Mouse (Mus musculus) left cerebral cortex, postnatal 10 days (tissue): ENCODE results near the gene Usp38. TPM values are rescaled to one million over a fixed set of nuclear protein-coding genes. Genes with fewer than 3 reads are reported as not detected.

Source experiments
- DNase-seq, 2 experiments: peaks; one replicate each; pipeline ENCODE4 v3.0.0; 2021 to 2022; ENCODE audit warnings: low spot score in 2 of 2, mixed read lengths in 1 of 2; ENCODE audit errors: extremely low spot score in 1 of 2
- intact Hi-C: fragments of 180-260 bp; cut with DNase I; formaldehyde crosslinking; loops from one replicate; pipeline ENCODE4 v1.15.1; 2025
- total RNA-seq, 2 experiments: library from RNA; stranded (reverse); gene quantifications; 2 replicates each; pipeline ENCODE4 v1.2.3; 2021

Gene Usp38
- total RNA-seq, 2 experiments from 2014 or later = 25.0 to 26.1 TPM

GRCm38 (mm10) chr8:80969423-80969822 is 45.3 kb downstream of the Usp38 start:
- intact Hi-C loops = no loop called here
- DNase-seq = no peak

- intact Hi-C loops = no loop called here
- no peak for DNase-seq
Measured at GRCm38 (mm10) chr8:80963095-80963494, 51.6 kb downstream of the Usp38 start.

GRCm38 (mm10) chr8:80962592-80962983 is 52.1 kb downstream of the Usp38 start:
- DNase-seq = no peak
- intact Hi-C loops = no loop called here

GRCm38 (mm10) chr8:80961937-80962591 is 52.7 kb downstream of the Usp38 start:
- intact Hi-C loops = no loop called here
- DNase-seq = no peak

- intact Hi-C loops = no loop called here
- no peak for DNase-seq
Measured at GRCm38 (mm10) chr8:80961070-80961609, 53.6 kb downstream of the Usp38 start.

GRCm38 (mm10) chr8:80959588-80960268 is 55.0 kb downstream of the Usp38 start:
- intact Hi-C loops = no loop called here
- no peak for DNase-seq

- no peak for DNase-seq
- intact Hi-C loops = no loop called here
Measured at GRCm38 (mm10) chr8:80957776-80958175, 57.0 kb downstream of the Usp38 start.

GRCm38 (mm10) chr8:80952973-80953372 is 61.8 kb downstream of the Usp38 start:
- intact Hi-C loops = no loop called here
- DNase-seq = no peak

GRCm38 (mm10) chr8:80952235-80952915 is 62.4 kb downstream of the Usp38 start:
- DNase-seq = peak in 1 of 2 experiments; percentile 28
- intact Hi-C loops = no loop called here

GRCm38 (mm10) chr8:80948405-80949183 is 66.1 kb downstream of the Usp38 start:
- intact Hi-C loops = no loop called here
- DNase-seq = no peak

- intact Hi-C loops = no loop called here
- no peak for DNase-seq
Measured at GRCm38 (mm10) chr8:80943742-80944141, 71.0 kb downstream of the Usp38 start.

GRCm38 (mm10) chr8:80941621-80942020 is 73.1 kb downstream of the Usp38 start:
- no peak for DNase-seq
- intact Hi-C loops = no loop called here

GRCm38 (mm10) chr8:80937814-80938650 is 76.7 kb downstream of the Usp38 start:
- DNase-seq = peak in 1 of 2 experiments; percentile 42
- intact Hi-C loops = no loop called here

Other genes with a start within 250 kb of the Usp38 start
- gene Gab1, start 134.4 kb downstream of the Usp38 start, total RNA-seq = 10 to 100 TPM; 11.6 to 11.9 TPM